Mouse (Mus musculus): ENCODE measurements around the gene Ptgis. TPM values are rescaled to one million over a fixed set of nuclear protein-coding genes. Genes with fewer than 3 reads are reported as not detected.
"Not testable (repeated sequence)": the region's sequence is repeated elsewhere in the genome, so short reads cannot be mapped to it uniquely, and the experiment has no call there.

The Ptgis gene
- polyA plus RNA-seq, 1 experiment, result 2.0 TPM

DNA sequence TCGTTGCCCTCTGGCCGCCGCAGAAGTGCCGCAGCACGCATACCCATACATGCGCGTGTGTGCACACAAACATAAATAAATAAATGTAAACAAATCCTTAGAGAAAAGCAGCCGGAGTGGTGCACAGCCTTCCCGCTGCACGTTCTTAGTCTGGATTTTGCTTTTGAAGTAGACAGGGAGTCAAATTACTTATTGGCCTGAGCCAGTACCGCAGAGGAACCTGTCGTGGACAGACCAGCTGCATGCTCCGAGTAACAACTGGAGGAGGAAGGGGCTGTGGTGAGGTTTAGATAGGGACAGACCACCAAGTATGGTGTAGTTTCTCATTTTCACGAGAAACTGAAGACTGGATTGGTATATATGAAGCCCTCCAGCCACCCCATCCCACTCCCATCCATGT, 6.6 kb downstream of the Ptgis start:
- no peak for DNase-seq (ENCODE audit: extremely low spot score in 1 of 2, low spot score in 1 of 2)

GRCm38 (mm10) chr2:167233009-167233335, 7.4 kb downstream of the Ptgis start:
- no peak for DNase-seq (ENCODE audit: extremely low spot score in 1 of 2, low spot score in 1 of 2)

DNA sequence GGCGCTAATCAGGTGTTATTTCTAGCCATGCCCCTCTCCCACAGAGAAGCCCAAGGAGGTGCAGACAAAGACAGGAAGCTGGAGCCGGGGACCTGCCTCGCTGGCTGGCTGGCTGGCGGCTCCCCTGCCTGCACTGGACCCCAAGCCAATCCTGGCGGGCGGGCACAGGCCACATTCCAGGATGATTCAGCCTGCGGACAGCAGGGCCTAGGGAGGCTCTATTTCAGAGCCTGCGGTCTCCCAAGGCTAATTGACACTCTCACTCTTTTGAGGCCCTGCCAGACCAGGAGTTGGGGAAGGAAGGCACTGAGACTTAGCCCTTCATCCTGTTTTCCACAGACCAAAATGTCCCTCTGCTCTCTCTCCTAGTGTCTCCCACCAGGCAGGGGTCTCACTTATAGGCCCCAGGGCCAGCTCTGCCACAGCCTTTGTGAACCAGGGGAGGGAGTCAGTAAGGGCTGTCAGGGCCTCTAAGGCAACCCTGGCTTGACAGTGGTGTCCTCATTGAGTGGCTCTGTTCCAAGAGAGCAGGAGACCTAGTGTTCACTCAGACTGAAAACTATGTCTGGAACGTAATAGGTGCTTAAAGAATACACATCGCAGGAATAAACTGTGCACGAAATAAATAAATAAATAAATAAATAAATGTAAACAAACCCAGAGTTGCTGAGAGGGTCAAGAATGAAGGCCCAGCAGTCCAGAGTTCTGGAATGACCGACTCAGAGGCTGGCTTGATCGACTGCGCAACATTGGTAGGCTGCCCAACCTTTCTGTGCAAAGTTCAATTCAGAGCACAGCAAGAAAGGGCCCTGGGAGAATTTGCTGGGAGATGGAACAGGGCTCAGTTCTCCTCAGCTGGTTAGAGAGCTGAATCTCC, 8.0 kb downstream of the Ptgis start:
- DNase-seq (ENCODE audit: extremely low spot score in 1 of 2, low spot score in 1 of 2), result no peak

DNA sequence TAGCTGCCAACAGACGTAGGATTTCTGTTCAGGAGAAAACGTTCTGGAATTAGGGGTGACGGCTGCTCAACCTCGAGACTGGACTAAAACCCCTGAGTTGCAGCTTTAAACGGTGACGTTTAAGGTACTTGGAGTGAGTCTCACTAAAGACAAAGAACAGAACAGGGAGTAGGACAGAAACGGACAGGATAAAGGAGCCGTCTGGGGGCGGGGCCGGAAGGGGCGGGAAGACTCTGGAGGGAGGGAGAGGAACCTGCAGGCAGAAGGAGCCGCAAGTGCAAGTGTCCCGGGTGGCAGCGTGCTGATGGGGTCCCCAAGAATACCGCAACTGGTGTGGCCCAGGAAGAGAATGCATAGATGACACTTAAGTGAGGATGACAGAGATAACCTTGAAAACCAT, 9.8 kb downstream of the Ptgis start:
- DNase-seq (ENCODE audit: extremely low spot score in 1 of 2, low spot score in 1 of 2), result no peak

- DNase-seq (ENCODE audit: extremely low spot score in 1 of 2, low spot score in 1 of 2), result no peak
These were observed 15.5 kb downstream of the Ptgis start for GRCm38 (mm10) chr2:167224937-167225336.

DNA sequence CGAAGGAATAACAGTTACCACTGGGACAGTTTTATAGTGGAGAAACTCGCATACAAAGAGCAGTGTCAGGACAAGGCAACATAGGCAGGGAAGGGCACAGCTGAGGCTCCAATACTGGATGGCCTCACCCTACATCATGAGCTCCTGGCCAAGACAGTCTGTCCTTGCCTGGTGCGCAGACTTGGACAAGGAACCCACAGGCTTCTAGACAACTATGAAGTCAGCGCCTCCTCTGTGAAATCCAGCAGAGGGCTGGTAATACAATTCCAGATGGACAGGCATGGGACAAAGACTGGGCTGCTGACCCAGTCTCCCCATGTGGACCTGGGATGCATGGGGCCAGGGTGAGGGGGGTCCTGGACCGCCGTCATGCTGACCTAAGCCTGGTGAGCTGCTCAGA, 16.2 kb downstream of the Ptgis start:
- DNase-seq (ENCODE audit: extremely low spot score in 1 of 2, low spot score in 1 of 2), result no peak

GRCm38 (mm10) chr2:167222152-167222551, 18.3 kb downstream of the Ptgis start:
- DNase-seq (ENCODE audit: extremely low spot score in 1 of 2, low spot score in 1 of 2), result peak; percentile 59 to 84

DNA sequence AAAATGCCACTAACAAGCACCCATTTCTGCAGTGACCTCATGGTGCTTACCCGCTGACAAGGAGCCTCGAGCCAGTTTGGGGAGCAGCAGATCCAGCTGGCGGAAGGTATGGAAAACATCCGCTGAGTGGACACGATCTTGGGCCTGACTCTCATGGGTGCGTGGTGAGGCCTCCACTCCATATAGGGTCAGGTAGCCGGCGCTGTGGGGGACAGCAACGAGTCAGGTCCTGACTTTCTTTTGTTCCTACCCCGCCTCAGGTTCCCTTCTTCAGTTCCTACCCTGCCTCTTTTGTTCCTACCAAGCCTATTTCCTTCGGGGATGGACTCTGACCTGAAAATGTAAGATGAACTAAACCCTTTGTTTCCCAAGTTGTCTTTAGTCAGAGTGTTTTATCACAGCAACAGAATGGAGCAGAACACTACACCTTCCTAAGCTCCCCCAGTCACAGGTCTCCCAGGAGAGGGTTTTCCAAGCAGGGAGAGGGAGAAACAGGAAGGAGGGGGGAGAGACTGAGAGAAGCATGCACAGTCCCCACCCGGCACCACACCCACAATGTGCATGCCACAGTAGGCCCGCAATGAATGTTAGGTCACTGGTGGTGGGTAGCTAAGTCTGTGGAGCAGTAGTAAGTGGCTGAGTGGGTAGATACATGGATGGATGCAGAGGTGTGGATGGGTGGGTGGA, 19.1 kb downstream of the Ptgis start:
- DNase-seq (ENCODE audit: extremely low spot score in 1 of 2, low spot score in 1 of 2), result no peak

- DNase-seq (ENCODE audit: extremely low spot score in 1 of 2, low spot score in 1 of 2), result no peak
These were observed 19.7 kb downstream of the Ptgis start for GRCm38 (mm10) chr2:167220736-167221135.

DNA sequence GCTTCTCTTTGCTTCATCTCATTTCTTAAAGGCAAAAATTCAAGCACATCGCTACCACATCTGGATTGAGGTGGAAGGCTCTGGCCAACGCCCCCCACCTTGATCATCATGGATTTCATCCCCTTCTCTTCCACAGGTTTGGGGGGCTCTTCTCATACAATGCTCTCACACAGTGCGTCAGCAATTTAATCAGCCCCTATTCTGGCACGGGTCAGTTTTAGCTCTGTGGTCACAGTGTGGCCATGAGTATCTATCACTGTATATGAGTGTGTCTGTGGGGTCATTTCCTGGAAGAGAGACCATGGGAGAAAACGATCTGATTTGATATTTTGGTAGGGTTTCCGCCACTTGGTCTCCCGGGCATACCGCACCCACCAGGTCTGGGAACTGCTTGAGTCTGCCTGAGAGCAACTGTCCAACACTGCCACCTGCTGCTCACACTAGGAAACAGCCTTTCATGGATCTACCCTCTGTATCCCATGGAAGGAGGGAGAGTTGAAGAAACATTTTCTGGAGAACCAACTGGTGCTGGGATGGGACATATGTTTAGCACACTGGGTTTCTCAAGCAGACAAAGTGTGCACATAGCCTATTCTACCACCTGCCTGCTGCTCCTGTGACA, 21.1 kb downstream of the Ptgis start:
- peak; percentile 78 to 96 for DNase-seq (ENCODE audit: extremely low spot score in 1 of 2, low spot score in 1 of 2)

DNA sequence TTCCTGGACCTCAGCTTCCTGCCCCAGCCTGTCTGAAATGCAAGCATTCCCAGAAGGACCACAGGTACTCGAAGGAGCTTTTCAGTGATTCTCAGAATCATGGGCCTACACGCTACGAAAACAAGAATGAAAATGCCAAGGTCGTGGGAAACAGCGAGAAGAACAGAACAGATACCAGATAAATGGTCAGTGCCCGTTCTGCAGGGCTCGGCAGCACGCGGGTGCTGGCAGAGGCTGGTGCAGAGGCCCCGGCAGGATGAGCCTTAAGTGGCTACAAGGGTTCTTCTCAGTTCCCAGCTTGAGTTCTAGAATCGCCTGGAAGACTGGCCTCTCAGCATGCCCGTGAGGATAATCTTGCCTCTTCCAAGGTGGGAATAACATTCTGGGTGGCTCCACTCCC, 26.7 kb downstream of the Ptgis start:
- DNase-seq (ENCODE audit: extremely low spot score in 1 of 2, low spot score in 1 of 2), result no peak

DNA sequence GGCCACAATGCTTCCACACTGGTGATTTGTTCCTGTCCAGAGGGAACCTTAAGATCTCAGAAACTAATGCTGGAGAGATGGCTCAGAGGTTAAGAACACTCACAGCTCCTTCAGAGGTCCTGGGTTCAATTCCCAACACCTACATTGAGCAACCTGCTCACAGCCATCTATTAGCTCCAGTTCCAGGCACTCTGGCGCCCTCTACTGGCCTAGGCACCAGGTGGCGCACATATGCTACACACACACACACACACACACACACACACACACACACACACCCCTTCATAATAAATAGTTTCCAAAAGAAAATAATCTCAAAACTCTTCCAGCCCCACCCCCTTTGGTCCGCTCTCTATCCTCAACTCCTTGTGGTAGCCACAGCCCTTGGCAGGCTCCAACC, 27.3 kb downstream of the Ptgis start:
- no peak for DNase-seq (ENCODE audit: extremely low spot score in 1 of 2, low spot score in 1 of 2)

GRCm38 (mm10) chr2:167212551-167212950, 27.9 kb downstream of the Ptgis start:
- no peak for DNase-seq (ENCODE audit: extremely low spot score in 1 of 2, low spot score in 1 of 2)

DNA sequence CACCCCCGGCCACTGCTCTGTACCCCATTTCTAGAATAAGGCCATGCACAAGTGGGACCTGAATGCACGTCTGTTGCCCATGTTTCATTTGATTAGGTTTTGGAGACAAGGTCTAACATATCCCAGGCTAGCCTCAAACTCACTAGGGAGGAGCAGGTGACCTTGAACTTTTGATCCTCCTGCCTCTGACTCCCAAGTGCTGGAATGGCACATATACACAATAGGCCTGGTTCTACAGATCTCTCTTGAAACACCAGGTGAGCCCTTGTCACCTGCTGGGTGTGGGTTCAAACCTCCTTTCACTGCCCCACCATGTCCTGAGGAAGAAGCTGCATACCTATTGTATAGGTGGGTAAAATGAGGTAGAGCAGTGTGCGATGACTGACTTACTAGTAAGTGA, 28.3 kb downstream of the Ptgis start:
- no peak for DNase-seq (ENCODE audit: extremely low spot score in 1 of 2, low spot score in 1 of 2)

- DNase-seq (ENCODE audit: extremely low spot score in 1 of 2, low spot score in 1 of 2), result no peak
These were observed 30.5 kb downstream of the Ptgis start for GRCm38 (mm10) chr2:167209900-167210299.

DNA sequence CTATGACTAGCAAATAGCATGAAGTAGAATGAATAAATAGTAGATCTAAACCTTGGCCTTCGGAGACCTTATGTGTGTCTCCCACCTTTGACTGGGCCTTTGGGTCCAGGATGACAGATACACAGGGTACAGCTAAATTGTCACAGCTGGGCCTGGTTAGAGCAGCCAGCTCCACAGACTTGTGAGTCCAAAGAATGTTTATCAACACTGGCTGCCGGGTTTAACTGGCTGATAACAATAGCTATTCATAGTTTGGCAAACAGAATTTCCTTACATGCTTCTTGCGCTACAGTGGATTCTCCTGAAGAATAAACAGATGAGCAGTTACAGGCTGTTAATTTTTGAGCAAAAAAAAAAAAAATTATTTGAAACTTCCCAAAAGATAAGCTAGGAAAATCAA, 31.4 kb downstream of the Ptgis start:
- DNase-seq (ENCODE audit: extremely low spot score in 1 of 2, low spot score in 1 of 2), result no peak

DNA sequence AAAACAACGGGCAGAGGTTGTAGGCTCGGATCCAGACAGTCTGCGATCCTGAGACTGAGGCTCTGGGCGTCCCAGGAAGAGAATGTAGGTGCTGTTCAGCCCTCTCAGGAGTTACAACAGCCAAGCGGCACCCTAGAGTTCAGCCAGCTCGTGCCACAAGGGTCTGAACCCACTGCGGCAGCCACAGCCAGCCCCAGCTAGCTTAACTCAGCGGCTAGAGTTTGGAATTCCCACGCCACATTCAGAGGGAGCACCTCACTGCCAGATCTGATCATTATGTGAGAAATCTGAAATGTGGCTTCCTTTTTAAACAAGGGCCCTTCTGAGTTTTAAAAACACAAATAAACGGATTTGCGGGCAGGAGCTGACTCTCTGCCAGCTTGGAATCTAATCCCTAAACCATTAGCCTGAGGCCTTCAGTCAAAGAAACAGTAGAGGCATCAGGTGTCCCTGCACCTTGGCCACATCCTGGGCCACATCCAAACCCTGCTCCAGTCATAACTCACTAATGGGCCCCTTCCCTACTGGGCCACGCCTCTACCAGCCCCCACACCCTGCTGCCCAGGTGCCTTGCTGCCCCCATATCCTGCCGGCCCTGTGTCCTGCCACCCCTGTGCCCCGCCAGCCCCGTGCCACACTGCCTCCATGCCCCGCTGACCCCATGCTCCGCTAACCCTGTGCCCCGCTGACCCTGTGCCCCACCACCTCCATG, 34.3 kb downstream of the Ptgis start:
- no peak for DNase-seq (ENCODE audit: extremely low spot score in 1 of 2, low spot score in 1 of 2)

DNA sequence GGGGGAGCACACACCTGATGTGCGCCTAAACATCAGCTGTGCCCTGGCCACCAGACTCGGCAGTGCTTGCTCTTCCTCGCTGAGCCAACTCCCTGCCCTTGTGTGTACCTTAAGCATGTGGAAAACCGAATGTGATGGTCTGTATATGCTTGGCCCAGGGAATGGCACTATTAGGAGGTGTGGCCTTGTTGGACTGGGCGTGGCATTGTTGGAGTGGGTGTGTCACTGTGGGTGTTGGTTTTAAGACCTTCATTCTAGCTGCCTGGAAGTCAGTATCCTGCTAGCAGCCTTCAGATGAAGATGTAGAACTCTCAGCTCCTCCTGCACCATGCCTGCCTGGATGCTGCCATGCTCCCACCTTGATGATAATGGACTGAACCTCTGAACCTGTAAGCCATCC, 35.7 kb downstream of the Ptgis start:
- DNase-seq (ENCODE audit: extremely low spot score in 1 of 2, low spot score in 1 of 2), result not testable (repeated sequence)

DNA sequence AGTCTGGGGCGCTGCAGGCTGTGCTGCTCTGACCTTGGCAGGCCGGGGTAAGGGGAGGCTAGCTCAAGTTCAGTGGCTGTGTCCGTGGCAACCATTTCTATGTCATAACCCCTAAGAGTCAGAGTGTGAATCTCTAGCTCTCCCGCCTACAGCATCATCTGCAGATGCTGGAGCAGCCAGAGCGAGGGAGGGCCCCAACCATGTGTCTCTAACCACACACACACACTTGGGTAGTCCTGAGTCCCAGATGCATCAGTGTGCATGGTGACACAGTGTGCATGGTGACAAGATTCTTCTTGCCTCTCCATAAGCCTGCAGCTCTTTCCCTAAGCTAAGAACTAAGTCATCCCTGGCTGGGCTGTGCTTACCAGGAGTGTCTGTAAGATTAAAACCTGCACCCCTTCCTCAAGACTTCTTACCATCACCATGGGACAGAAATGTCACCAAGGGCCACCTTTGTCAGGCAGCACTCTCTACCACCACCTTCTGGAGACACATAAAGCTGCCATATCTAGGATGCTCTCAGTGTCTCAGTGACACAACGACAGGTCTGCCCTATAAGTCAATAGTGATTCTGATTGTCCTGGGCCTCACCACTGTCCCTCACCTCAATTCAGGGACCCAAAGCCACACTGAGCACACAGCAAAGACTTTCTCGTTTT, 36.8 kb downstream of the Ptgis start:
- peak in 1 of 2 experiments; percentile 52 for DNase-seq (ENCODE audit: extremely low spot score in 1 of 2, low spot score in 1 of 2)

DNA sequence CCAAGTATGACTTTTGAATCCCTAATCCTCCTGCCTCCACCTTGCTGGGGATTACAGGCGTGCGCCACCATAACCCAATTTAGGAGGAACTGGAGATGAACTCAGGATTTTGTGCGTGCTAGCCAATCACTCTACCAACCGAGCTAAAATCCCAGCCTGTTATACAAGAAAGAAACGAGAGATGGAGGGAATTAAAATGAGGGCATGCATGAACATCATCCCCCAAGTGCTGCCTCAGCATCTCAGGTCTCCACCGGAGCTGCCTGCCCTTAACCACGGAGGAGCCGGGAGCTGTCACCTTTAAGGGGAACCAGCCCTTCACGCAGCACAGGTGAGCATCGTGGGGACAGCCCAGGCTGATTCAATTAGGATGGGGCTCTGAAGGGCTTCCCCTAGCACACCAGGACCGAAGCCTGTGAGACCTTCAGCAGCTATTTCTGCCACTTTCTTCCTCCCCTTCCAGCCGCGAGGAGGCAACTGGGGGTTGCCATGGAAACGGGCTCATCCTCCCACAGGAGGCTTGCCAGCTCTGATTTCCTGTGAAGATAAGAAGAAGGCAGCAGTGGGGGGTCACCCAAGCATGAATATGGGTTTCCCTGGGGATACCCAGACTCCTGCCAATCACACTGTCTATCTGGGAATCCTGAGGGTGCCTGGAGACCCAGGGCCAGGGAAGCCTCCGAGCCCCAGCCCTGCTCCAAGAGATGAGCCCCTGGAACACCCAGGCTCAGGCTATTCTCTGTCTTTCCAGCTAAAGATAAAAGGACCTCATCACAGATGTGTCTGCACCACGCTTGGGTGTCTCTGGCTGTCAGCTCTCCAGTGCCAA, 38.7 kb downstream of the Ptgis start:
- peak; percentile 90 to 95 for DNase-seq (ENCODE audit: extremely low spot score in 1 of 2, low spot score in 1 of 2)
